Mouse (Mus musculus): ENCODE measurements around the gene Pax7.

Gene Pax7

GRCm38 (mm10) chr4:139810762-139811438 is 22.4 kb downstream of the Pax7 start:
- no peak for DNase-seq (ENCODE audit: low spot score)

DNA sequence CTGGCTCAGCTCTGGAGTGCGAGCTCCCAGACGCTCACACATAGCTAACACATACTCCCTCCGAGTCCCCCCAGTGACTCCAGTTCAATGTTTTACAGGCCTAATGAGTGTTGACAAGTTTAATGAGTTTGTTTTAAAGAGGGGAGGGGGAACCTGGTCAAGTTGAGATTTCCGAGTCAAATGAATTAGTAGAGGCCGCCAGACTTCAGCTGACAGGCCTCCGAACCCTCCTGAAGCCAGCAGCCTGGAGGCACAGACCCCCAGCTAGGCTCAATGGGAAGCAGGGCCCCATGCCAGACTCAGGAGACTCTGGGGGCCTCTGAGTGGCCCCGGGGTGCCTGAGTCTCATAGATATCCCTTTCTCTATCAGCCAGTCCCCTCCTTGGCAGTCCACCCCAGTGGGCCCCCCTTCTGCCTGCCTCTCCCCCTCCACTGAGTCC is 23.9 kb downstream of the Pax7 start:
- no peak for DNase-seq (ENCODE audit: low spot score)

GRCm38 (mm10) chr4:139807820-139808219 is 25.5 kb downstream of the Pax7 start:
- DNase-seq (ENCODE audit: low spot score), result no peak

GRCm38 (mm10) chr4:139807191-139807808 is 26.0 kb downstream of the Pax7 start:
- DNase-seq (ENCODE audit: low spot score), result no peak

GRCm38 (mm10) chr4:139804896-139805295 is 28.4 kb downstream of the Pax7 start:
- no peak for DNase-seq (ENCODE audit: low spot score)

DNA sequence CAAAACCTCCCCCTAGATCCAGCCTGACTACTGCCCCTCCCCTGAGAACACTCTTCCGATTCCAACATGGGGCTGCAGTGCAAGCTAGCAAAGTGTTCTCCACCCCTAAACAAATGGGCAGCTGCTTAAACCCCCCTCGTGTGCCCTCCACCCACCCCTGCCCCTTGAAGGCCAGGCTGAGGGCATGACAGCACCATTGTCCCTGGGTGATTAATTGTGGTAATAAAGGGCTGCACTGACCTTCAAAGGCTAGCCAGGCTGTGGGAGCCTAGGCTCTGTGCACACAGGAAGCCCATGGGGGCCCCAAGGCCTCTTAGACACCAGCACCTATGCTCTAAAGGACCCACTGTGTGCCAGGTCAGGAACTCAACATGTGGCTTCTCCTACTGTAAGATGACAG is 29.3 kb downstream of the Pax7 start:
- no peak for DNase-seq (ENCODE audit: low spot score)

GRCm38 (mm10) chr4:139799436-139800100 is 33.8 kb downstream of the Pax7 start:
- DNase-seq (ENCODE audit: low spot score), result no peak

- DNase-seq (ENCODE audit: low spot score), result no peak
Measured at GRCm38 (mm10) chr4:139797344-139797743, 36.0 kb downstream of the Pax7 start.

DNA sequence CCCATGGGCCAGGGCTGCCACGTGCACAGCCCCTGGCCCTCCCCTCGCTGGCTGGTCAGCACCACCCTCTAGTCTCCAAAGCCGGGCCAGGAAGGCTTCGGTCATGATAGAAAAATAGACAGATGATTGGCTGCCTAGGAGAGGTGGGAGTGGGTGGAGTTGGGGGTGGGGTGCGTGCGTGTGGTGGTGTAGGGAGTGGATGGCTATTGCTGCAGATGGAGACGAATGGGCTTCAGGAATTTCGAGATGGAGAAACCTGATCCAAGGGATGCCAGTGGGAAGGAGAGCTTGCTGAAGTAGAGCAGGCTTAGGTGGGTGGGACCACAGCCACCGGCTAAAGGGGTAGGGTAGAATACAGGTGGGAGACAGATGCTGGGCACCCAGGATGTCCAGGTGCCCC is 37.2 kb downstream of the Pax7 start:
- no peak for DNase-seq (ENCODE audit: low spot score)

DNA sequence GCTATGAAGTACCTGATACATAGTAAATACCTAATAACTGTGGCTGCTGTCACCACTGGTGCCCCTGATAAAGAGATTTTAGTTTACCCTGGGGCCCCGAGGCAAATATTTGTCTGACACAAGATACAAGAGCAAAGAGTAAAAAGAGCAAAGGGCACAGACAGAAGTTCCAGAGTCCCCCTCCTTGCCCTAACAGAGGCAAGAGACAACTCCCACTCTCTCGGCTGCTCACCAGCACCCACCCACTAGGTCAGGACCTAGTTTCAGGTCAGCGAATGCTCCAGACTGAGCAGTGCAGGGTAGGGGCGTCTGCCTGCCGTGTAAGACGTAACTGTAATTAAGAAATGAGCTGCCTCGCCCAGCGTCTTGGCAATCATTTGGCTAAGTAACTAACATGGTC is 42.2 kb downstream of the Pax7 start:
- DNase-seq (ENCODE audit: low spot score), result no peak

GRCm38 (mm10) chr4:139789772-139790171 is 43.6 kb downstream of the Pax7 start:
- DNase-seq (ENCODE audit: low spot score), result no peak

DNA sequence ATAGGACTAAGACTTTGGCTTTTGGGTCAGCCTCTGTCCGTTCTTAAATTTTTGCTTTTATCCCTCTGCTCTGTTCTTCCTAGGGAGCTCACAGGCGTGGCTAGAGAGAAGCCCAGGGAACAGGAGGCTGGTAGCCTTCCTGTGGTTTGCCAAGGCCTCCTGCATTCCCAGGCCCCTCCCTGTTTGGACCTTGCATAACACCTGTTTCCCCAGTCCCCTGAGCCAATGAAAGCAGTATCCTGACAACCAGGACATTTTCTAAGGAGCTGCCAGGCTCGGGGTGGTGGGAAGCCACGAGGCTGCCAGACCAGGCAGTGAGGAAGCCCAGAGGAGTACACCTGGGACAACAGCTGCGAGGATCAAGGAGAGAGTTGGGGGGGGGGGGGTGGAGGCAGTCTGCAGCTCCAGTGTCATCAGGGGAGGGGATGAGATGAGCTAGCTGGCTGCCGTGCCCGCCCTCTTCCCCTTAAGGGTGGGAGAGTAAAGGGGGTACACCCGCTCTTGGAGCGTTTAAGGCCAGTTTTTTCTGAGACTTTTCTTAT is 50.3 kb downstream of the Pax7 start:
- DNase-seq (ENCODE audit: low spot score), result no peak

- no peak for DNase-seq (ENCODE audit: low spot score)
Measured at GRCm38 (mm10) chr4:139771125-139771631, 62.1 kb downstream of the Pax7 start.

DNA sequence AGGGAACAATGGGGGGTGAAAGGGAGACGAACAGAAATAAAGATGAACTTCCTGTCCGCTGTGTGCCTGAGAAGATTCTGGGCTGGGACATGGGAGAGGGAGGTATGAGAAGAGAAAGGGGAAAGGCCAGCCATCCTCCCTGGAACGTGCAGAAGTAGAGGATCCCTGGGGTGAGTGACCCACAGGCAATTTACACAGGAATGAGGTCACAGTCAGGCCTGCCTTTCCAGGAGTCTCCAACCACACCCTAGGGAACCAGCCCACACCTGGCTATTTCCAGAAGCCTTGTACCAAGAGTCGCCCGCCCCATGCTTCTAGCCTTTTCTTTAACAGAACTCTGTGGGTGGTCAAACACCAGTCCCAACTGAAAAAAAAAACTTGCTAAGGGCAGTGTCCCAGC is 65.5 kb downstream of the Pax7 start:
- DNase-seq (ENCODE audit: low spot score), result no peak

DNA sequence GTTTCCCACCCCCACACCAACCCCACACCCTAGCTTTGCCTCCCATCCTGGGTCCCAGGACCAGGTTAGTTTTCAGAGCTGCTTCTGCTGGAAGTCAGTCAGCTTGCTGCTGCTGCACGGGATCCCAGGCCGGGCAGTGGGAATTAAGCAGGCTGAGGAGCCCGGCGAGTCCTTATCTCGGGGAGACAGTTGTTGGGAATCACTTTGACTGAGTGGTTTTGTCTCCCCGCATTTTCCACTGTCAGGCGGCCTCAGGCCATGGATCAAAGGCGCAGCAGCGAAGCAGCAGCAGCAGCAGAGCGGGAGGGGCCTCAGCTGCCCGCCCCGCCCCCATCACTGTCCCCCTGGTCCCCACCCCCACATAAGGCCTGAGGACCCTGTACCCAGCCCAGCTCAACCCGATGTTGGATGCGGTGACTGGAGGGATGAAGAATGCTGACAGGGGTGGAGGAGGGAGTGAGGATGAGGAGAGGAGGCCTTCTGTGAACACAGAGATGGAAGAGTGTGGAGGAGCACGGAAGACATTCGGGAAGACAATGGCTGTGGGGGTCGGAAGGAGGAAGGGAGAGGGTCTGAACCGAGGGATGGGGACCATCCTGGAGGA is 66.1 kb downstream of the Pax7 start:
- no peak for DNase-seq (ENCODE audit: low spot score)

DNA sequence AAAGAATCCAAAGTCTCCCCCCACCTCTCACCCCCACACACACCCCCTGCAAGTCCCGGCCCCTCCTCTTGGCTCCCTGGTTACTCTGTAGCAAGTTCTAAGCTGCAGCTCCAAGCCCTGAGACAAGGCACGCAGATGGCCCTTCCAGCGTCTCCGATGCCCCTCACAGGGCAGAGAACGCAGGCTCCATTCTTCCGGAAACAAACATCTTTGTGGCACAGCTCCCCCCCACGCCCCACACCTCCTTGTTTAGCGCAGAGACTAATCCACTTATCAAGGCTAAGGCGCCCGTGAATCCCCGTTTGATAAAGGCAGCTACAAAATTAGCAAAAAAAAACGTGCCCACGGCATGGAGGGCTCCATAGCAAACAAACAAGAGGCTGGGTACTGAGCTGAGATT is 71.4 kb downstream of the Pax7 start:
- no peak for DNase-seq (ENCODE audit: low spot score)

DNA sequence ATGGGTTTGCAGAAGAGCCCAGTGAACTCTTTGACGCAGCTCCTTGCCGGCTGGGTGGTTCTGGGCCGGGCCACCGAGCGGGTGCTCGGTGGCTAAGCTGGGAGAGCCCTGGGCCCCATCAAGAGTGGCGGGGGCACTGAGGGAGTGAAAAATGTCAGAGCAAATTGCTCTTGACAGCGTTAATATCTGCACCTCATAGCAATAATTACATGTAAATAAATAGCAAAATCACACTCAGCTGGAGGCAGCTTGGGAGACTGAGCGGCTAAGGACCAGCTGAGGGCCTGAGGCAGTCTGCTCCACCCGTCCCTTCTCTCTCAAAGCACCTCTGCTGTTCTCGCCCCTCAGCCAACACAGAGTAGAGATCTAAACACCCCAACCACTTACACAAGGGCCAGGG is 72.6 kb downstream of the Pax7 start:
- no peak for DNase-seq (ENCODE audit: low spot score)

DNA sequence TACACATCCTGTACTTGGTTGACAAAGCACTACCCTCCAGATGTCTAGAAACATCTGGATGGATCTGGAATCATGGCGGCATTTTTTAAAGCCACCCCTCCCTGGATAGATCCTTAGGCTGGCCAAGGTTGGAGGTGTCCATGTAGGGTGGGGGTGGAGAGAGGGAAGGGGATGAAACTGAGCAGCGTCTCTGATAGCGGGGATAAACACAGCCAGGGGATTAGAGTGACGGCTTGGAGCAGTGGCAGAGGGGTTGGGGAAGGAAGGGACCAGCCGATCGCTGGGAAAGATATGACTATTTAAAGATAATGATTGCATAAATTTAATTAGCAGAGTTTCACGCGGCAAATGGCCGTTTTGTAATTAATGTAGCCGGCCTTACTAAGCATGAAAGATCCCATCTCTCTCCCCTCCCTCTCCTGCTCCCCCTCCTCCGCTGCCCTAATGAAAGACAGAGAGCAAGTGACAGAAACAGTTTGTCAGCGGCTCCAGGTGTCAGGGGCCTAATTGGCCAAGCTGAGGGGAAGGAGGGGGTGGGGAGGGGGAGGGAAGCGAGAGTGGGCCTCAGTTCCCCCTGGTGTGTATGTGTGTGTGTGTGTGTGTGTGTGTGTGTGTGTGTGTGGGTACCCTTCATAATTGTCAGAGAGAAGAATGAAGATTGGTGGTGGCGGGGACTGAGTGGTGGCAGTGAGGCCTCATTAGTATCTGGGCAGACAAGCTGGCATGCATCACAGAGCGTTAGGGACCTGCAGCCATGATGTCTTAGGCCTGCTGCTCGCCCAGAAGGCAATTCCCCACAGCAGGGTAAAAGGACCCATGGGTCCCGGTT is 74.6 kb downstream of the Pax7 start:
- no peak for DNase-seq (ENCODE audit: low spot score)

DNA sequence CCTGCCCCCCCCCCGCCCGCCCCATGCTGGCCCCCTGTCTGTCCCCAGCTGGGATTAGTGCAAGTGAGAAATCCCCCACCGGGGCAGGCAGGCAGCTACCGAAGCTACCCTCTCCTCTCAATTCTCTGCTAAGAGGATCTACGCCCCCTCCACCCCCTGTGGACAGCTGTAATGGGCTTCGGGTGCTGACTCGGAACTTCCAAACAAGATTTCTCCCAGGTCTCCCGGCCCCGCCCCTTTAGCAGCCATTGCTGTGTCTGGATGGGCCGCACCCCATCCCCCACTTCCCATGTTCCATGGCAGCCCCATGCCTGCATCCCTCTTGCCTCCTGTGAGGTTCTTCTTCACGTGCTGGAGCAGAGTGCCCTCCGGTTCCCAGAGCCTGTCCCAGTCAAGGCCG is 76.4 kb downstream of the Pax7 start:
- no peak for DNase-seq (ENCODE audit: low spot score)

GRCm38 (mm10) chr4:139754148-139754710 is 79.1 kb downstream of the Pax7 start:
- no peak for DNase-seq (ENCODE audit: low spot score)

DNA sequence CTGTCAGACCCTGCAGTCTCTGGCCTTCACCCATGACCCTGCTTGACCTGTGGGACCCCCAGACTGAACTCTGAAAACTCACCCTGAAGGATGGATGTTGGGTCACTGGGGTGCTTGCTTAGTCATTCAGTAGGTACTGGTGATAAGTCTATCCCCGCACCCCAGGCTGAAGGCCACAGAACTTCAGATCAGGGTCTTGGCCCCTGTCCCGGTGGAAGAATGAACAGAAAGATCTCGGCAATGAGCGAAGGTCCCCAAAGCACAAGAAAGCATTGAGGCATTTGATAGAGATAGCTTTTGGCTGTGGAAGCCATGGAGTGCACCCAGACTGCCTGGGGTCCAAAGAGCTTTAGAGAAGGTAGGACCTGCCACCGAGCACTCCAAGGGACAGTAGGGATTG is 82.4 kb downstream of the Pax7 start:
- no peak for DNase-seq (ENCODE audit: low spot score)
